In genomic region chr13:59515074-59515473, GRCm38 (mm10) we compare ENCODE assay signal across 7 mouse cellular contexts.
DNase-seq lines count a peak whose midpoint lies in the region.

No protein-coding gene starts in this region.

- intact Hi-C loops in left cerebral cortex, postnatal 4 days (cut with DNase I): no loop called here
- intact Hi-C loops in left cerebral cortex, postnatal 36 days (cut with DNase I): no loop called here

- peak; percentile 67 for DNase-seq in left cerebral cortex, postnatal 4 days
- DNase-seq in left cerebral cortex, postnatal 36 days (ENCODE audit: low spot score in 2 of 2): no peak
- DNase-seq in ES-CJ7 (ENCODE audit: low read depth, low spot score): peak; percentile 50
- DNase-seq in adrenal gland, postnatal 36 days: peak; percentile 52 to 54
- DNase-seq in forelimb bud, embryonic 11.5 days (ENCODE audit: low read depth, low spot score): peak; percentile 28
- peak; percentile 32 to 63 for DNase-seq in lung, adult 18-20 months
- DNase-seq in thymus, postnatal 0 days (ENCODE audit: low spot score): peak; percentile 42

Comparison
In these comparisons a context has a peak if more than half of its experiments do, and no peak if none do; other contexts are left out.
1. DNase-seq: peak in left cerebral cortex, postnatal 4 days (single experiment), ES-CJ7 (single experiment), adrenal gland, postnatal 36 days (2 of 2), forelimb bud, embryonic 11.5 days (single experiment), lung, adult 18-20 months (2 of 2) and thymus, postnatal 0 days (single experiment); none in left cerebral cortex, postnatal 36 days (0 of 2).